In genomic region chr7:30765173-30765572, GRCm38 (mm10) we compare ENCODE assay signal across 14 mouse cellular contexts. TPM values are rescaled to one million over a fixed set of nuclear protein-coding genes. Genes with fewer than 3 reads are reported as not detected.
DNase-seq lines count a peak whose midpoint lies in the region; ATAC-seq lines count a peak whose summit lies in the region.
"Had no signal": no experiment of that assay in that cellular context is flagged by ENCODE, and none has a peak within 500 bp of the region (broad histone marks: within the 10 kb centered on the region; RNA-seq: fewer than 3 reads in every experiment).

No protein-coding gene starts in this region.

- no peak overlapping the region for H3K9ac ChIP-seq in forebrain, embryonic 12.5 days
- H3K9ac ChIP-seq in forebrain, embryonic 14.5 days (ENCODE audit: low read length): no peak overlapping the region

- H3K27ac ChIP-seq in forebrain, embryonic 12.5 days: no peak overlapping the region
- H3K27ac ChIP-seq in forebrain, embryonic 14.5 days (ENCODE audit: low read depth, low read length): no peak overlapping the region
- no peak overlapping the region for H3K27ac ChIP-seq in midbrain, embryonic 10.5 days (replicated peaks)

- peak overlapping the region; percentile 23; the same call in 1 of the 2 replicates for H3K4me2 ChIP-seq in forebrain, embryonic 12.5 days
- no peak overlapping the region for H3K4me2 ChIP-seq in forebrain, embryonic 14.5 days (ENCODE audit: low read length)

- no peaks in the 10 kb centered on the region for H3K36me3 ChIP-seq in forebrain, embryonic 12.5 days (replicated peaks)
- no peaks in the 10 kb centered on the region for H3K36me3 ChIP-seq in forebrain, embryonic 14.5 days (ENCODE audit: control insufficient read depth, insufficient read depth, low read length)
- no peaks in the 10 kb centered on the region for H3K36me3 ChIP-seq in megakaryocyte, embryonic 14.5 days (replicated peaks; ENCODE audit: low read length)
- H3K36me3 ChIP-seq in midbrain, embryonic 10.5 days: no peaks in the 10 kb centered on the region
- H3K36me3 ChIP-seq: G1E had no signal

- no peaks in the 10 kb centered on the region for H3K9me3 ChIP-seq in forebrain, embryonic 12.5 days
- no peaks in the 10 kb centered on the region for H3K9me3 ChIP-seq in forebrain, embryonic 14.5 days (replicated peaks; ENCODE audit: control insufficient read depth, low read length)
- no peaks in the 10 kb centered on the region for H3K9me3 ChIP-seq in megakaryocyte, embryonic 14.5 days
- no peaks in the 10 kb centered on the region for H3K9me3 ChIP-seq in midbrain, embryonic 10.5 days (replicated peaks)
- H3K9me3 ChIP-seq: G1E had no signal

- no peaks in the 10 kb centered on the region for H3K4me1 ChIP-seq in forebrain, embryonic 12.5 days
- no peaks in the 10 kb centered on the region for H3K4me1 ChIP-seq in forebrain, embryonic 14.5 days (ENCODE audit: control insufficient read depth, insufficient read depth, low read length)
- peaks cover 64% of the 10 kb centered on the region for H3K4me1 ChIP-seq in megakaryocyte, embryonic 14.5 days
- peaks cover 13% of the 10 kb centered on the region for H3K4me1 ChIP-seq in midbrain, embryonic 10.5 days

- DNase-seq in forebrain, embryonic 14.5 days (ENCODE audit: low spot score): no peak
- DNase-seq in midbrain, embryonic 10.5 days (ENCODE audit: low spot score): peak; percentile 23
- DNase-seq in retina, postnatal 1 day: peak; percentile 44
- no peak for DNase-seq in cerebellum, postnatal 25 days
- no peak for DNase-seq in kidney, postnatal 25 days
- DNase-seq: cerebellum, adult 18-20 months; gastrocnemius, postnatal 10 days; lung, postnatal 10 days; thymus, postnatal 36 days had no signal

- ATAC-seq in forebrain, embryonic 12.5 days (ENCODE audit: low FRiP score): no peak
- no peak for ATAC-seq in forebrain, embryonic 14.5 days
- no peak for ATAC-seq in megakaryocyte, adult 5-6 weeks (ENCODE audit: poor library complexity, severe bottlenecking)

- 0 out of 2 replicates have a peak, but pooled peaks cover 4% of the 10 kb centered on the region for H3K27me3 ChIP-seq in forebrain, embryonic 12.5 days
- no peaks in the 10 kb centered on the region for H3K27me3 ChIP-seq in forebrain, embryonic 14.5 days (replicated peaks; ENCODE audit: control insufficient read depth, insufficient read depth, low read length)
- peaks cover 50% of the 10 kb centered on the region for H3K27me3 ChIP-seq in megakaryocyte, embryonic 14.5 days (replicated peaks)
- 0 out of 2 replicates have a peak, but pooled peaks cover 6% of the 10 kb centered on the region for H3K27me3 ChIP-seq in midbrain, embryonic 10.5 days (ENCODE audit: low read depth, poor library complexity, severe bottlenecking)

- 42% methylated on average over 11 of the region's 11 CpGs for WGBS in forebrain, embryonic 12.5 days
- 48% methylated on average over 11 of the region's 11 CpGs for WGBS in forebrain, embryonic 14.5 days
- 42% methylated on average over 11 of the region's 11 CpGs for WGBS in midbrain, embryonic 10.5 days

- H3K4me3 ChIP-seq in forebrain, embryonic 12.5 days (replicated peaks): 0 out of 2 replicates have a peak overlapping the region, but pooled peaks have one; percentile 3
- H3K4me3 ChIP-seq in forebrain, embryonic 14.5 days (ENCODE audit: low read depth, low read length): no peak overlapping the region
- peak overlapping the region; percentile 53 for H3K4me3 ChIP-seq in megakaryocyte, embryonic 14.5 days (replicated peaks)
- no peak overlapping the region for H3K4me3 ChIP-seq in midbrain, embryonic 10.5 days

RNA-seq across cellular contexts. Expression of gene Dmkn, which starts 1.6 kb away (rescaled TPM):
- polyA plus RNA-seq in forebrain, embryonic 12.5 days (2016; fragmentation: Nextera tagmentation; extraction: Ambion mirVana): not detected in 2 replicates
- 0.74 and 0.88 TPM in 2 replicates for polyA plus RNA-seq in forebrain, embryonic 14.5 days (2014; fragmentation: Nextera tagmentation; extraction: Ambion mirVana)
- not detected in 2 replicates for polyA plus RNA-seq in megakaryocyte, embryonic 14.5 days (2012; ENCODE audit: insufficient read depth, low replicate concordance)
- total RNA-seq in megakaryocyte, adult 5-6 weeks (2015): 15.1 and 17.1 TPM in 2 replicates
- 24.6 and 25.7 TPM in 2 replicates for total RNA-seq in megakaryocyte, adult 5-6 weeks (2017)
- polyA plus RNA-seq in midbrain, embryonic 10.5 days (2016; fragmentation: Nextera tagmentation; extraction: Ambion mirVana): not detected in 2 replicates
- total RNA-seq: liver, adult 2 months had no signal
- polyA plus RNA-seq: G1E; liver, adult 2 months had no signal

RNA-seq across cellular contexts. Expression of gene Sbsn, which starts 13.9 kb away (rescaled TPM):
- polyA plus RNA-seq in forebrain, embryonic 12.5 days (2016; fragmentation: Nextera tagmentation; extraction: Ambion mirVana): 1.5 and 2.0 TPM in 2 replicates
- 1.3 and 2.0 TPM in 2 replicates for polyA plus RNA-seq in forebrain, embryonic 14.5 days (2014; fragmentation: Nextera tagmentation; extraction: Ambion mirVana)
- polyA plus RNA-seq in megakaryocyte, embryonic 14.5 days (2012; ENCODE audit: insufficient read depth, low replicate concordance): 0.21 TPM in 1 of 2 replicates, not detected in the other
- 0.22 and 3.2 TPM in 2 replicates for total RNA-seq in megakaryocyte, adult 5-6 weeks (2015)
- total RNA-seq in megakaryocyte, adult 5-6 weeks (2017): 0.49 and 0.88 TPM in 2 replicates
- 0.51 and 0.65 TPM in 2 replicates for polyA plus RNA-seq in midbrain, embryonic 10.5 days (2016; fragmentation: Nextera tagmentation; extraction: Ambion mirVana)

RNA-seq across cellular contexts. Expression of gene Gapdhs, which starts 21.7 kb away (rescaled TPM):
- 0.49 and 0.69 TPM in 2 replicates for polyA plus RNA-seq in forebrain, embryonic 12.5 days (2016; fragmentation: Nextera tagmentation; extraction: Ambion mirVana)
- polyA plus RNA-seq in forebrain, embryonic 14.5 days (2014; fragmentation: Nextera tagmentation; extraction: Ambion mirVana): 0.57 and 0.59 TPM in 2 replicates
- not detected in 2 replicates for polyA plus RNA-seq in megakaryocyte, embryonic 14.5 days (2012; ENCODE audit: insufficient read depth, low replicate concordance)
- total RNA-seq in megakaryocyte, adult 5-6 weeks (2015): not detected in 2 replicates
- total RNA-seq in megakaryocyte, adult 5-6 weeks (2017): not detected in 2 replicates
- 0.33 and 0.40 TPM in 2 replicates for polyA plus RNA-seq in midbrain, embryonic 10.5 days (2016; fragmentation: Nextera tagmentation; extraction: Ambion mirVana)
- total RNA-seq: G1E; gastrocnemius, postnatal 10 days; liver, adult 2 months had no signal
- polyA plus RNA-seq: G1E had no signal

RNA-seq across cellular contexts. Expression of gene Krtdap, which starts 22.5 kb away (rescaled TPM):
- polyA plus RNA-seq in forebrain, embryonic 12.5 days (2016; fragmentation: Nextera tagmentation; extraction: Ambion mirVana): not detected in 2 replicates
- 1.1 TPM in 1 of 2 replicates, not detected in the other for polyA plus RNA-seq in forebrain, embryonic 14.5 days (2014; fragmentation: Nextera tagmentation; extraction: Ambion mirVana)
- not detected in 2 replicates for polyA plus RNA-seq in megakaryocyte, embryonic 14.5 days (2012; ENCODE audit: insufficient read depth, low replicate concordance)
- not detected in 2 replicates for total RNA-seq in megakaryocyte, adult 5-6 weeks (2015)
- not detected in 2 replicates for total RNA-seq in megakaryocyte, adult 5-6 weeks (2017)
- polyA plus RNA-seq in midbrain, embryonic 10.5 days (2016; fragmentation: Nextera tagmentation; extraction: Ambion mirVana): not detected in 2 replicates
- total RNA-seq: G1E; liver, adult 2 months had no signal
- polyA plus RNA-seq: G1E; liver, adult 2 months had no signal

RNA-seq across cellular contexts. Expression of gene Tmem147, which starts 35.8 kb away (rescaled TPM):
- polyA plus RNA-seq in forebrain, embryonic 12.5 days (2016; fragmentation: Nextera tagmentation; extraction: Ambion mirVana): 135 and 144 TPM in 2 replicates
- polyA plus RNA-seq in forebrain, embryonic 14.5 days (2014; fragmentation: Nextera tagmentation; extraction: Ambion mirVana): 228 and 286 TPM in 2 replicates
- polyA plus RNA-seq in megakaryocyte, embryonic 14.5 days (2012; ENCODE audit: insufficient read depth, low replicate concordance): 25.4 and 46.3 TPM in 2 replicates
- total RNA-seq in megakaryocyte, adult 5-6 weeks (2015): 86.7 and 96.5 TPM in 2 replicates
- total RNA-seq in megakaryocyte, adult 5-6 weeks (2017): 27.8 and 31.4 TPM in 2 replicates
- polyA plus RNA-seq in midbrain, embryonic 10.5 days (2016; fragmentation: Nextera tagmentation; extraction: Ambion mirVana): 155 and 164 TPM in 2 replicates

Comparison
In these comparisons a context has a peak if more than half of its experiments do, and no peak if none do; other contexts are left out.
1. H3K4me3 ChIP-seq: peak in forebrain, embryonic 12.5 days (single experiment) and megakaryocyte, embryonic 14.5 days (single experiment); none in forebrain, embryonic 14.5 days (single experiment) and midbrain, embryonic 10.5 days (single experiment).
2. DNase-seq: peak in midbrain, embryonic 10.5 days (single experiment) and retina, postnatal 1 day (single experiment); none in forebrain, embryonic 14.5 days (single experiment), cerebellum, postnatal 25 days (0 of 2) and kidney, postnatal 25 days (0 of 2).